Mouse (Mus musculus) limb, embryonic 14.5 days (tissue): ENCODE measurements around the gene Slc9a8. TPM values are rescaled to one million over a fixed set of nuclear protein-coding genes. Genes with fewer than 3 reads are reported as not detected.
"Not testable (repeated sequence)": the region's sequence is repeated elsewhere in the genome, so short reads cannot be mapped to it uniquely, and the experiment has no call there.

Source experiments
- ATAC-seq: fragments of 200-750 bp; cut with Nextera tagmentation; 2 replicates; pipeline ENCODE4 v1.8.0; 2017; ENCODE audit warnings: low read depth, moderate number of reproducible peaks, moderate TSS enrichment; ENCODE audit not compliant: low FRiP score
- DNase-seq: peaks from one replicate; pipeline ENCODE4 v3.0.0-alpha.2; 2015; ENCODE audit warnings: low spot score
- H3K27ac ChIP-seq: fragments of 300-500 bp; sonication (generic); replicated peaks from 2 replicates; pipeline ENCODE4 v1.5.1; 2014; ENCODE audit warnings: low read depth, mild to moderate bottlenecking, low read length, moderate library complexity, mixed read lengths
- H3K27me3 ChIP-seq: fragments of 300-500 bp; sonication (generic); 2 replicates; pipeline ENCODE4 v1.6.1; 2014; ENCODE audit warnings: low read length, mixed read lengths; ENCODE audit not compliant: control insufficient read depth, insufficient read depth
- H3K36me3 ChIP-seq: fragments of 300-500 bp; sonication (generic); 2 replicates; pipeline ENCODE4 v1.6.1; 2014; ENCODE audit warnings: mild to moderate bottlenecking, low read length, moderate library complexity, mixed read lengths; ENCODE audit not compliant: control insufficient read depth, insufficient read depth
- H3K4me1 ChIP-seq: fragments of 300-500 bp; sonication (generic); 2 replicates; pipeline ENCODE4 v1.6.1; 2014; ENCODE audit warnings: antibody characterized with exemption, low read length, mixed read lengths; ENCODE audit not compliant: control insufficient read depth, insufficient read depth
- H3K4me2 ChIP-seq: fragments of 300-500 bp; sonication (generic); replicated peaks from 2 replicates; pipeline ENCODE4 v1.6.1; 2014; ENCODE audit warnings: low read depth, mild to moderate bottlenecking, low read length, moderate library complexity; ENCODE audit not compliant: severe bottlenecking
- H3K4me3 ChIP-seq: fragments of 300-500 bp; sonication (generic); replicated peaks from 2 replicates; pipeline ENCODE4 v1.5.1; 2014; ENCODE audit warnings: low read length
- H3K9ac ChIP-seq: fragments of 300-500 bp; sonication (generic); 2 replicates; pipeline ENCODE4 v1.6.1; 2014; ENCODE audit warnings: mild to moderate bottlenecking, low read depth, low read length, moderate library complexity; ENCODE audit not compliant: severe bottlenecking
- H3K9me3 ChIP-seq: fragments of 300-500 bp; sonication (generic); 2 replicates; pipeline ENCODE4 v1.6.1; 2016; ENCODE audit warnings: low read length; ENCODE audit not compliant: control insufficient read depth
- POLR2A ChIP-seq: fragments of 200-500 bp; IDR thresholded peaks from 2 replicates; pipeline ENCODE4 v1.8.0; 2012; ENCODE audit warnings: inconsistent platforms, mild to moderate bottlenecking, moderate library complexity, borderline replicate concordance; ENCODE audit not compliant: insufficient read depth, insufficient read length; ENCODE audit errors: extremely low read depth
- WGBS: fragments of 180-500 bp; shearing (Covaris S2); extraction: QIAGEN DNeasy Blood & Tissue Kit; methylation state at CpG from one replicate; pipeline ENCODE4 v1.1.7; 2014; 5-methylcytosine and 5-hydroxymethylcytosine counted together
- polyA plus RNA-seq, 2 experiments: library from polyadenylated mRNA; depleted of rRNA in 1 of 2; stranded (reverse) in 1 of 2; unstranded in 1 of 2; fragments of >200 nt; fragmentation: Nextera tagmentation in 1 of 2; extraction: Ambion mirVana in 1 of 2; gene quantifications; 2 replicates each; pipeline versions ENCODE4 v1.2.1 to v1.2.3; 2012 to 2014

Slc9a8 gene
- polyA plus RNA-seq, 2 experiments, result 20.1 to 43.0 TPM

DNA sequence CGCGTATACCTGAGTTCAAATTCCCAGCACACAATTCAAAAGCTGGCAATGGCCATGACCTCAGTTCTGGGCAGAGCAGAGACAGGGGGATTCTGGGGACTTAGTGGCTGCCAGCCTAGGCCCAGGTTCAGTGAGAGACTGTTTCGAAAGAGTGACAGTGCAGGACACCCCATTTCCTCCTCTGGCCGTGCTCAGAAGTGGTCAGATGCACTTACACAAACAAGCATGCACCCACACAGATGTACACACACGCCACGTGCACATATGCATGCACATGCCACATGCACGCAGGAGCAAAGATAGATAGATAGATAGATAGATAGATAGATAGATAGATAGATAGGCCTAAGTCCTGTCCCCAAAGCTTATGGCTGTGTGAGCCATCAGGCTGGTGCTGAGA, 39.1 kb upstream of the Slc9a8 start:
- H3K4me1 ChIP-seq, result no peaks in the 10 kb centered on the region
- no peaks in the 10 kb centered on the region for H3K27me3 ChIP-seq
- H3K27ac ChIP-seq, result no peak overlapping the region
- no peak overlapping the region for H3K4me3 ChIP-seq
- no peak for TF ChIP-seq POLR2A
- no peaks in the 10 kb centered on the region for H3K36me3 ChIP-seq
- H3K9ac ChIP-seq, result no peak overlapping the region
- ATAC-seq (no peak), DNase-seq (no peak)
- no peaks in the 10 kb centered on the region for H3K9me3 ChIP-seq
- no peak overlapping the region for H3K4me2 ChIP-seq
- 85% methylated on average over 7 of the region's 7 CpGs for WGBS

DNA sequence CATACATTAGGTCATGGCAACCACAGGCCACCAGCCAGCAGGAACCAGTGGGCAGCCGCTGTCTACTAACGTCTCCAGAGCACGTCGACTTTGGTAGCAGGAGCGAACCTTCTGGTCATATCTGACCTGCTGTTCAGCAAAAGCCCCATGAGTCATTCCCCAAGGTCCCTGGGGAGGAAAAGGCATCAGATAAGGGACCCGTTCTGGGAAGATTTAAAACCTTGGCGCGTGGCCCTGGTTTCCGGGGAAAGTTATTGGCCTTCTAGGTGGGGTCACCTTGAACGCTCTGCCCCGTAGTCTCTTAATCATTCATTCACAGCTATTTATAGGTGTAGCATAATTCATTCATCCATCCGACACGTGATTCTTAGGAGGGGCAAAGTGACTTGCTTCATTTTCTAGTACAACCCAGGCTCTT, 37.8 kb upstream of the Slc9a8 start:
- Histone ChIP-seq H3K27me3 (no peaks in the 10 kb centered on the region), H3K9me3 (no peaks in the 10 kb centered on the region), H3K27ac (no peak overlapping the region), H3K4me2 (no peak overlapping the region), H3K4me3 (no peak overlapping the region), H3K9ac (no peak overlapping the region), H3K36me3 (no peaks in the 10 kb centered on the region), H3K4me1 (no peaks in the 10 kb centered on the region)
- WGBS, result 84% methylated on average over 13 of the region's 13 CpGs
- ATAC-seq (no peak), DNase-seq (no peak)
- TF ChIP-seq POLR2A, result no peak

DNA sequence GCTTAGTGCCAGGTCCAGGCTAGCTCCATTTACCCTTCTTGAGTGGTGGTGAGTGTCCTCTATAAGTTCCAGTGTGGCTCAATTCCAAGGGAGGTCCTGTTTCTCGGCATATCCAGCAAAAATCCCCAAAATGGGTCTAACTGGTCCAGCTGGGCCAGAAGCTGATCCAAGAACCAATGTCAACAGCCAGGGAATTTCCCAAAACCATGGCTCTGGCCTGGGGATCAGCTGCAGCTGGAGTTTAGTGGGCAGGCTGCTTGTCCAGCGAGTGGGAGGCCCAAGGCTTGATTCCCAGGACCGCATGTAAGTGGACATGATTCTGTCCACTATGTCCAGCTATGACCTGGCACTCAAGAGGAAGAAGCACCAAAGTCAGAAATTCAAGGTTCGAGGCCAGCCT, 35.1 kb upstream of the Slc9a8 start:
- Histone ChIP-seq H3K9ac (no peak overlapping the region), H3K27me3 (no peaks in the 10 kb centered on the region), H3K4me1 (no peaks in the 10 kb centered on the region), H3K27ac (no peak overlapping the region), H3K4me3 (no peak overlapping the region), H3K36me3 (no peaks in the 10 kb centered on the region), H3K9me3 (no peaks in the 10 kb centered on the region), H3K4me2 (no peak overlapping the region)
- no peak for DNase-seq
- ATAC-seq, result no peak
- TF ChIP-seq POLR2A, result no peak
- WGBS, result 83% methylated on average over 4 of the region's 4 CpGs

DNA sequence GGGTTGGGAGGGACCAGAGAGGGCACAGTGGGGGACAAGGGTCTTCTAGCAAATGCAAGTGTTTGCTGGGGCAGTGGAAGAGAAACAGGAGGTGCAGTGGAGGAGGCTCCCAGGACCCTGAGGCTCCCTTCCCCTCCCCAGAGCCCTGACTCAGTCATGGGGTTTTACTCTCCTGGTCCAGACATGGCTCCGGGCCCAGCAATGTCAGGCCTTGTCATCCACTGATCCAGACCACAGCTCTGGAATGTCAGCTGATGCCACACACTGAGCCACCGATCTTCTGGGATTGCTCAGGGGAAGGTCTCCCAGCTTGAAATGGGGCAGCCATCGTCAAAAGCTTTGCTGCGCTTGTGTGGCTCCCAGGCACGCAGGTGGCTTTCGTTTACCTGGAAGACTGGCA, 34.5 kb upstream of the Slc9a8 start:
- Histone ChIP-seq H3K4me3 (no peak overlapping the region), H3K4me1 (no peaks in the 10 kb centered on the region), H3K4me2 (no peak overlapping the region), H3K36me3 (no peaks in the 10 kb centered on the region), H3K27ac (no peak overlapping the region), H3K9me3 (no peaks in the 10 kb centered on the region), H3K27me3 (no peaks in the 10 kb centered on the region), H3K9ac (no peak overlapping the region)
- TF ChIP-seq POLR2A, result no peak
- 71% methylated on average over 6 of the region's 6 CpGs for WGBS
- DNase-seq, result no peak
- ATAC-seq, result no peak

DNA sequence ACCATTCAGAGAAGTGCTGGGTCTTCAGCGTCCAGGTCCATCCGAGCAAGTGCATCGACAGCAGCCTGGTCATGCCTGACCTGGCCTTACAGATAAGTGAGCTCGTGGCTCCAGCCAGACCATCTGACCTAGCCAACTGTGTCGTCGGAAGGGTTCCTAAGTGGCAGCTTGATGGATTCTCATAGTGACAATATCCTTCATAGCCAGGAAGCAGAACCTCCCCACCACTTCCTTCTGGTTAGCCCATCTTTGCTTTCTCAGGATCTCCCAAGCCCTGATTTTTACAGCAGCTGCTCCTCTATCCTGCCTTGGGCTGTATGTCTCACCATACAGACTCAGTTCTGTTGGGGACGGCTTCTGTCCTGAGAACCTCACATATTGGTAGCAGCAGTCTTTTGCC, 27.1 kb upstream of the Slc9a8 start:
- no peaks in the 10 kb centered on the region for H3K9me3 ChIP-seq
- DNase-seq (no peak), ATAC-seq (no peak)
- no peaks in the 10 kb centered on the region for H3K27me3 ChIP-seq
- 78% methylated on average over 7 of the region's 7 CpGs for WGBS
- H3K4me2 ChIP-seq, result no peak overlapping the region
- no peak for TF ChIP-seq POLR2A
- H3K36me3 ChIP-seq, result no peaks in the 10 kb centered on the region
- no peak overlapping the region for H3K9ac ChIP-seq
- no peaks in the 10 kb centered on the region for H3K4me1 ChIP-seq
- H3K27ac ChIP-seq, result no peak overlapping the region
- no peak overlapping the region for H3K4me3 ChIP-seq

DNA sequence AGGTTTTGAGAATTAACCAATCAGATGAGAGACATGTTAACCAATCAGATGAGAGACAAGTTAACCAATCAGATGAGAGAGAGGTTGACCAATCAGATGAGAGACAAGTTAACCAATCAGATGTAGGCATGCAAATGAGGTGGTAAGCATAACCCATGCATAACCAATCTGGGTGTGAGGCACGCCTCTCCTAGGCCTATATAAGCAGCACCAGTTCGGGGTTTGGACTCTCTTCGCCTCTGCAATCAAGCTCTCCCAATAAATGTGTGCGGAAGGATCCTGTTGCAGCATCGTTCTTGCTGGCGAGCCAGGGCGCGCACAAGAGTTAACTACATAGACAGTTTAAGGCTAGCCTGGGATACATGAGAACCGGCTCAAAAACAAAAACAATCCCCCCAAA, 25.1 kb upstream of the Slc9a8 start:
- 98% methylated on average over 9 of the region's 9 CpGs for WGBS
- H3K27me3 ChIP-seq, ATAC-seq, H3K9me3 ChIP-seq, H3K4me2 ChIP-seq, H3K4me1 ChIP-seq, H3K36me3 ChIP-seq, H3K4me3 ChIP-seq, H3K27ac ChIP-seq, H3K9ac ChIP-seq, DNase-seq: not testable (repeated sequence)
